Mouse (Mus musculus) embryonic stem cell, embryonic (primary cell): ENCODE measurements around the gene Gm2115.

Experiments used
- CTCF ChIA-PET, 4 experiments: fragments of 300-600 bp in 2 of 4; fragments of 350-600 bp in 2 of 4; sonication (Branson Sonifier 250); formaldehyde crosslinking; loops; one replicate each; lab custom pipeline; 2022; ENCODE audit warnings: inconsistent platforms in 2 of 4; lab: Charles Lee
- POLR2A ChIA-PET, 4 experiments: fragments of 300-600 bp in 2 of 4; fragments of 350-600 bp in 2 of 4; sonication (Branson Sonifier 250); formaldehyde crosslinking; loops; one replicate each; lab custom pipeline; 2022; ENCODE audit warnings: antibody characterized with exemption in 4 of 4, inconsistent platforms in 1 of 4; lab: Charles Lee

Gene Gm2115

GRCm38 (mm10) chr7:84528796-84529533 lies at the start of gene Gm2115:
Gene Gm2115 (plus strand): TSS chr7:84528954.
- ChIA-PET CTCF (no interaction called here), POLR2A (interaction anchor here in 2 of 4 experiments (0.5 to 0.9 kb wide), 2 partner anchors 27 to 136 kb away, joined by 3 read pairs; no protein-coding TSS in a partner anchor)

GRCm38 (mm10) chr7:84483447-84484407 lies 45.0 kb upstream of the Gm2115 start:
- ChIA-PET CTCF (no interaction called here), POLR2A (no interaction called here)

- POLR2A ChIA-PET: interaction anchor here in 1 of 4 experiments (0.6 kb wide), 1 partner anchor 205 kb away, joined by 4 read pairs; no protein-coding TSS in a partner anchor
- CTCF ChIA-PET: no interaction called here
These were observed 42.3 kb upstream of the Gm2115 start for GRCm38 (mm10) chr7:84486485-84486884.

- ChIA-PET POLR2A (no interaction called here), CTCF (no interaction called here)
These were observed 25.6 kb upstream of the Gm2115 start for GRCm38 (mm10) chr7:84503163-84503562.

GRCm38 (mm10) chr7:84518533-84519198 lies 10.1 kb upstream of the Gm2115 start:
- CTCF ChIA-PET: no interaction called here
- POLR2A ChIA-PET: no interaction called here

- ChIA-PET POLR2A (no interaction called here), CTCF (no interaction called here)
These were observed 7.4 kb upstream of the Gm2115 start for GRCm38 (mm10) chr7:84521329-84521728.

- CTCF ChIA-PET: interaction anchor here in 1 of 4 experiments (0.6 kb wide), 1 partner anchor 71 kb away, joined by 3 read pairs; no protein-coding TSS in a partner anchor
- POLR2A ChIA-PET: no interaction called here
These were observed 6.3 kb upstream of the Gm2115 start for GRCm38 (mm10) chr7:84522426-84522825.

GRCm38 (mm10) chr7:84526171-84526570 lies 2.6 kb upstream of the Gm2115 start:
- CTCF ChIA-PET: no interaction called here
- POLR2A ChIA-PET: interaction anchor here in 1 of 4 experiments (1.6 kb wide), 1 partner anchor 16 kb away, joined by 3 read pairs; no protein-coding TSS in a partner anchor

- POLR2A ChIA-PET: no interaction called here
- CTCF ChIA-PET: no interaction called here
These were observed 4.0 kb downstream of the Gm2115 start for GRCm38 (mm10) chr7:84532795-84533194.

GRCm38 (mm10) chr7:84534632-84535031 lies 5.9 kb downstream of the Gm2115 start:
- POLR2A ChIA-PET: interaction anchor here in 1 of 4 experiments (0.5 kb wide), 1 partner anchor 210 kb away, joined by 5 read pairs; no protein-coding TSS in a partner anchor
- CTCF ChIA-PET: no interaction called here

- POLR2A ChIA-PET: no interaction called here
- CTCF ChIA-PET: no interaction called here
These were observed 16.2 kb downstream of the Gm2115 start for GRCm38 (mm10) chr7:84544946-84545345.

- ChIA-PET POLR2A (no interaction called here), CTCF (interaction anchor here in 1 of 4 experiments (0.5 kb wide), 1 partner anchor 276 kb away, joined by 4 read pairs; no protein-coding TSS in a partner anchor)
These were observed 17.9 kb downstream of the Gm2115 start for GRCm38 (mm10) chr7:84546667-84547066.

GRCm38 (mm10) chr7:84551472-84551871 lies 22.7 kb downstream of the Gm2115 start:
- ChIA-PET POLR2A (no interaction called here), CTCF (no interaction called here)

- POLR2A ChIA-PET: interaction anchor here in 1 of 4 experiments (0.7 kb wide), 1 partner anchor 27 kb away, joined by 3 read pairs; the partner anchor contains the start of gene Gm2115
- CTCF ChIA-PET: no interaction called here
These were observed 26.5 kb downstream of the Gm2115 start for GRCm38 (mm10) chr7:84555294-84555693.

GRCm38 (mm10) chr7:84557332-84557731 lies 28.6 kb downstream of the Gm2115 start:
- POLR2A ChIA-PET: interaction anchor here in 1 of 4 experiments (0.6 kb wide), 1 partner anchor 16 kb away, joined by 3 read pairs; no protein-coding TSS in a partner anchor

GRCm38 (mm10) chr7:84560500-84560899 lies 31.7 kb downstream of the Gm2115 start:
- CTCF ChIA-PET: no interaction called here

More at GRCm38 (mm10) chr7:84557332-84557731, 28.6 kb downstream of the Gm2115 start:
- CTCF ChIA-PET: interaction anchor here in 1 of 4 experiments (0.5 kb wide), 1 partner anchor 344 kb away, joined by 4 read pairs; no protein-coding TSS in a partner anchor

GRCm38 (mm10) chr7:84564236-84564635 lies 35.5 kb downstream of the Gm2115 start:
- POLR2A ChIA-PET: no interaction called here
- CTCF ChIA-PET: no interaction called here

More at GRCm38 (mm10) chr7:84560500-84560899, 31.7 kb downstream of the Gm2115 start:
- POLR2A ChIA-PET: no interaction called here

GRCm38 (mm10) chr7:84566200-84566599 lies 37.4 kb downstream of the Gm2115 start:
- ChIA-PET CTCF (interaction anchor here in 2 of 4 experiments (0.6 to 1.3 kb wide), 3 partner anchors 294 to 1056 kb away, joined by 3 read pairs; no protein-coding TSS in a partner anchor), POLR2A (interaction anchor here in 1 of 4 experiments (1.3 to 1.4 kb wide), 3 partner anchors 9 to 13 kb away, joined by 3 to 7 read pairs (median 3); no protein-coding TSS in a partner anchor)
